Mouse (Mus musculus) central nervous system, embryonic 14 days (tissue): Measurements from ENCODE around the gene Gm16440. TPM values are rescaled to one million over a fixed set of nuclear protein-coding genes. Genes with fewer than 3 reads are reported as not detected.

Experiments used
- polyA plus RNA-seq: library from polyadenylated mRNA; depleted of rRNA; stranded (reverse); fragments of >200 nt; gene quantifications from 2 replicates; pipeline ENCODE4 v1.2.3, GENCODE M21; 2012; rRNA removed

Gm16440 gene
- polyA plus RNA-seq = not detected in 2 replicates

GRCm38 (mm10) chr14:6390219-6390618 lies at the start of gene Gm16440:
Gm16440 (minus strand) TSS chr14:6390319.

GRCm38 (mm10) chr14:6412382-6412781 lies 22.3 kb upstream of the Gm16440 start, which contains the start of gene Gm3591:
Gm3591 (minus strand) TSS chr14:6412482.

GRCm38 (mm10) chr14:6343578-6343977 lies 46.5 kb downstream of the Gm16440 start, which contains the start of gene Gm3618:
Gm3618 (minus strand) TSS chr14:6343678.

Other genes with a start within 250 kb of the Gm16440 start
- not detected in 2 replicates for gene Gm21560, start 171.0 kb downstream of the Gm16440 start, polyA plus RNA-seq
- 2.5 and 3.0 TPM in 2 replicates for gene Gm3411, start 103.1 kb downstream of the Gm16440 start, polyA plus RNA-seq
- 0.18 and 0.21 TPM in 2 replicates for gene Gm21103, start 85.5 kb downstream of the Gm16440 start, polyA plus RNA-seq
- not detected in 2 replicates for gene Gm3618, start 46.6 kb downstream of the Gm16440 start, polyA plus RNA-seq
- gene Gm3591, start 22.2 kb upstream of the Gm16440 start, polyA plus RNA-seq = 5.1 and 5.3 TPM in 2 replicates
- gene Gm3594, start 54.3 kb upstream of the Gm16440 start, polyA plus RNA-seq = not detected in 2 replicates
- not detected in 2 replicates for gene Gm8356, start 147.0 kb upstream of the Gm16440 start, polyA plus RNA-seq
- 0.96 and 1.0 TPM in 2 replicates for gene Gm3629, start 200.3 kb upstream of the Gm16440 start, polyA plus RNA-seq
- 0.71 and 0.80 TPM in 2 replicates for gene Gm3460, start 232.1 kb upstream of the Gm16440 start, polyA plus RNA-seq